Mouse (Mus musculus): ENCODE results near the gene Dmp1. TPM values are rescaled to one million over a fixed set of nuclear protein-coding genes. Genes with fewer than 3 reads are reported as not detected.

Gene Dmp1
- 0.21 and 1.6 TPM in 2 replicates for polyA plus RNA-seq (2015; fragmentation: Nextera tagmentation; extraction: Ambion mirVana)

- Histone ChIP-seq H3K9ac (ENCODE audit: low read depth, low read length) (no peak within 1 kb of the TSS), H3K9me3 (replicated peaks; ENCODE audit: control insufficient read depth, low read length, poor library complexity, severe bottlenecking) (no peaks in the 10 kb centered on the region), H3K27me3 (ENCODE audit: control insufficient read depth, insufficient read depth, low read depth, low read length) (no peaks in the 10 kb centered on the region), H3K4me1 (ENCODE audit: control insufficient read depth, insufficient read depth, low read length) (no peaks in the 10 kb centered on the region), H3K27ac (ENCODE audit: low read length) (no peak within 1 kb of the TSS), H3K4me3 (ENCODE audit: low read depth, low read length) (no peak within 1 kb of the TSS), H3K36me3 (ENCODE audit: control insufficient read depth, insufficient read depth, low read length) (no peaks in the 10 kb centered on the region), H3K4me2 (ENCODE audit: low read length) (no peak within 1 kb of the TSS)
- WGBS = 77% methylated on average over 5 of the region's 5 CpGs
- no peak for ATAC-seq
Measured at GRCm38 (mm10) chr5:104202351-104202750, at the start of gene Dmp1. Dmp1 (plus strand) TSS chr5:104202613.

- H3K9ac ChIP-seq (ENCODE audit: low read depth, low read length) = no peak overlapping the region
- no peaks in the 10 kb centered on the region for H3K36me3 ChIP-seq (ENCODE audit: control insufficient read depth, insufficient read depth, low read length)
- no peaks in the 10 kb centered on the region for H3K9me3 ChIP-seq (replicated peaks; ENCODE audit: control insufficient read depth, low read length, poor library complexity, severe bottlenecking)
- no peak overlapping the region for H3K4me3 ChIP-seq (ENCODE audit: low read depth, low read length)
- ATAC-seq = no peak
- H3K27ac ChIP-seq (ENCODE audit: low read length) = 0 out of 2 replicates have a peak overlapping the region, but pooled peaks have one; percentile 30
- 97% methylated on average over 7 of the region's 7 CpGs for WGBS
- no peaks in the 10 kb centered on the region for H3K4me1 ChIP-seq (ENCODE audit: control insufficient read depth, insufficient read depth, low read length)
- H3K27me3 ChIP-seq (ENCODE audit: control insufficient read depth, insufficient read depth, low read depth, low read length) = no peaks in the 10 kb centered on the region
- H3K4me2 ChIP-seq (ENCODE audit: low read length) = no peak overlapping the region
Measured at GRCm38 (mm10) chr5:104157701-104158100, 44.7 kb upstream of the Dmp1 start.

- Histone ChIP-seq H3K27ac (ENCODE audit: low read length) (no peak overlapping the region), H3K4me2 (ENCODE audit: low read length) (no peak overlapping the region), H3K4me3 (ENCODE audit: low read depth, low read length) (no peak overlapping the region), H3K4me1 (ENCODE audit: control insufficient read depth, insufficient read depth, low read length) (no peaks in the 10 kb centered on the region), H3K27me3 (ENCODE audit: control insufficient read depth, insufficient read depth, low read depth, low read length) (no peaks in the 10 kb centered on the region), H3K9ac (ENCODE audit: low read depth, low read length) (no peak overlapping the region), H3K36me3 (ENCODE audit: control insufficient read depth, insufficient read depth, low read length) (no peaks in the 10 kb centered on the region), H3K9me3 (replicated peaks; ENCODE audit: control insufficient read depth, low read length, poor library complexity, severe bottlenecking) (no peaks in the 10 kb centered on the region)
- 74% methylated on average over 7 of the region's 7 CpGs for WGBS
- peak; percentile 58; the same call in 1 of the 2 replicates for ATAC-seq
Measured at GRCm38 (mm10) chr5:104158332-104159052, 43.9 kb upstream of the Dmp1 start.

- Histone ChIP-seq H3K4me3 (ENCODE audit: low read depth, low read length) (no peak overlapping the region), H3K36me3 (ENCODE audit: control insufficient read depth, insufficient read depth, low read length) (no peaks in the 10 kb centered on the region), H3K9me3 (replicated peaks; ENCODE audit: control insufficient read depth, low read length, poor library complexity, severe bottlenecking) (no peaks in the 10 kb centered on the region), H3K27me3 (ENCODE audit: control insufficient read depth, insufficient read depth, low read depth, low read length) (no peaks in the 10 kb centered on the region), H3K27ac (ENCODE audit: low read length) (no peak overlapping the region), H3K9ac (ENCODE audit: low read depth, low read length) (no peak overlapping the region), H3K4me2 (ENCODE audit: low read length) (no peak overlapping the region), H3K4me1 (ENCODE audit: control insufficient read depth, insufficient read depth, low read length) (no peaks in the 10 kb centered on the region)
- no peak for ATAC-seq
- WGBS = 77% methylated on average over 3 of the region's 3 CpGs
Measured at GRCm38 (mm10) chr5:104160581-104160980, 41.8 kb upstream of the Dmp1 start.

GRCm38 (mm10) chr5:104161390-104161789, 41.0 kb upstream of the Dmp1 start:
- Histone ChIP-seq H3K27ac (ENCODE audit: low read length) (no peak overlapping the region), H3K4me1 (ENCODE audit: control insufficient read depth, insufficient read depth, low read length) (no peaks in the 10 kb centered on the region), H3K27me3 (ENCODE audit: control insufficient read depth, insufficient read depth, low read depth, low read length) (no peaks in the 10 kb centered on the region), H3K9ac (ENCODE audit: low read depth, low read length) (no peak overlapping the region), H3K4me2 (ENCODE audit: low read length) (no peak overlapping the region), H3K4me3 (ENCODE audit: low read depth, low read length) (no peak overlapping the region), H3K9me3 (replicated peaks; ENCODE audit: control insufficient read depth, low read length, poor library complexity, severe bottlenecking) (no peaks in the 10 kb centered on the region), H3K36me3 (ENCODE audit: control insufficient read depth, insufficient read depth, low read length) (no peaks in the 10 kb centered on the region)
- no peak for ATAC-seq
- WGBS = 86% methylated on average over 1 of the region's 1 CpGs

GRCm38 (mm10) chr5:104163536-104163935, 38.9 kb upstream of the Dmp1 start:
- H3K4me3 ChIP-seq (ENCODE audit: low read depth, low read length) = no peak overlapping the region
- H3K27me3 ChIP-seq (ENCODE audit: control insufficient read depth, insufficient read depth, low read depth, low read length) = no peaks in the 10 kb centered on the region
- H3K9ac ChIP-seq (ENCODE audit: low read depth, low read length) = no peak overlapping the region
- no peak overlapping the region for H3K27ac ChIP-seq (ENCODE audit: low read length)
- H3K36me3 ChIP-seq (ENCODE audit: control insufficient read depth, insufficient read depth, low read length) = no peaks in the 10 kb centered on the region
- 80% methylated on average over 4 of the region's 4 CpGs for WGBS
- no peak overlapping the region for H3K4me2 ChIP-seq (ENCODE audit: low read length)
- no peaks in the 10 kb centered on the region for H3K9me3 ChIP-seq (replicated peaks; ENCODE audit: control insufficient read depth, low read length, poor library complexity, severe bottlenecking)
- ATAC-seq = no peak
- no peaks in the 10 kb centered on the region for H3K4me1 ChIP-seq (ENCODE audit: control insufficient read depth, insufficient read depth, low read length)

GRCm38 (mm10) chr5:104170412-104170811, 32.0 kb upstream of the Dmp1 start, which contains the start of gene Dspp:
Dspp (plus strand) TSS chr5:104170712.
- Histone ChIP-seq H3K36me3 (ENCODE audit: control insufficient read depth, insufficient read depth, low read length) (no peaks in the 10 kb centered on the region), H3K4me1 (ENCODE audit: control insufficient read depth, insufficient read depth, low read length) (no peaks in the 10 kb centered on the region), H3K9me3 (replicated peaks; ENCODE audit: control insufficient read depth, low read length, poor library complexity, severe bottlenecking) (no peaks in the 10 kb centered on the region), H3K4me3 (ENCODE audit: low read depth, low read length) (no peak within 1 kb of the TSS), H3K9ac (ENCODE audit: low read depth, low read length) (no peak within 1 kb of the TSS), H3K27me3 (ENCODE audit: control insufficient read depth, insufficient read depth, low read depth, low read length) (no peaks in the 10 kb centered on the region), H3K27ac (ENCODE audit: low read length) (no peak within 1 kb of the TSS), H3K4me2 (ENCODE audit: low read length) (no peak within 1 kb of the TSS)
- 86% methylated on average over 7 of the region's 7 CpGs for WGBS
- ATAC-seq = no peak

GRCm38 (mm10) chr5:104173094-104173493, 29.3 kb upstream of the Dmp1 start:
- 77% methylated on average over 6 of the region's 6 CpGs for WGBS
- Histone ChIP-seq H3K27ac (ENCODE audit: low read length) (no peak overlapping the region), H3K36me3 (ENCODE audit: control insufficient read depth, insufficient read depth, low read length) (no peaks in the 10 kb centered on the region)

GRCm38 (mm10) chr5:104183743-104184142, 18.7 kb upstream of the Dmp1 start:
- no peak for ATAC-seq
- Histone ChIP-seq H3K9ac (ENCODE audit: low read depth, low read length) (no peak overlapping the region), H3K4me3 (ENCODE audit: low read depth, low read length) (no peak overlapping the region), H3K9me3 (replicated peaks; ENCODE audit: control insufficient read depth, low read length, poor library complexity, severe bottlenecking) (no peaks in the 10 kb centered on the region), H3K36me3 (ENCODE audit: control insufficient read depth, insufficient read depth, low read length) (no peaks in the 10 kb centered on the region), H3K4me2 (ENCODE audit: low read length) (no peak overlapping the region), H3K27me3 (ENCODE audit: control insufficient read depth, insufficient read depth, low read depth, low read length) (no peaks in the 10 kb centered on the region), H3K4me1 (ENCODE audit: control insufficient read depth, insufficient read depth, low read length) (no peaks in the 10 kb centered on the region), H3K27ac (ENCODE audit: low read length) (no peak overlapping the region)
- 93% methylated on average over 1 of the region's 1 CpGs for WGBS

More at GRCm38 (mm10) chr5:104173094-104173493, 29.3 kb upstream of the Dmp1 start:
- no peak overlapping the region for H3K4me2 ChIP-seq (ENCODE audit: low read length)
- no peaks in the 10 kb centered on the region for H3K9me3 ChIP-seq (replicated peaks; ENCODE audit: control insufficient read depth, low read length, poor library complexity, severe bottlenecking)
- H3K4me1 ChIP-seq (ENCODE audit: control insufficient read depth, insufficient read depth, low read length) = no peaks in the 10 kb centered on the region
- H3K27me3 ChIP-seq (ENCODE audit: control insufficient read depth, insufficient read depth, low read depth, low read length) = no peaks in the 10 kb centered on the region
- no peak for ATAC-seq
- H3K4me3 ChIP-seq (ENCODE audit: low read depth, low read length) = no peak overlapping the region
- H3K9ac ChIP-seq (ENCODE audit: low read depth, low read length) = no peak overlapping the region

All from midbrain, embryonic 16.5 days (tissue).